Mouse (Mus musculus): Measurements from ENCODE around the gene Enho.

GRCm38 (mm10) chr4:41628202-41628927 is 11.8 kb downstream of the Enho start:
- TF ChIP-seq POLR2A (IDR thresholded peaks at IDR 0.05; ENCODE audit: insufficient read depth, low read length) (no peak), EP300 (IDR thresholded peaks at IDR 0.05; ENCODE audit: insufficient read depth, low read depth, low read length) (0 out of 2 replicates have a peak, but pooled peaks have one; percentile 48), CTCF (IDR thresholded peaks at IDR 0.05; ENCODE audit: low read depth, low read length) (no peak)

All from ES-Bruce4 (cell line).